Mouse (Mus musculus): ENCODE data around the gene Ptms.

DNA sequence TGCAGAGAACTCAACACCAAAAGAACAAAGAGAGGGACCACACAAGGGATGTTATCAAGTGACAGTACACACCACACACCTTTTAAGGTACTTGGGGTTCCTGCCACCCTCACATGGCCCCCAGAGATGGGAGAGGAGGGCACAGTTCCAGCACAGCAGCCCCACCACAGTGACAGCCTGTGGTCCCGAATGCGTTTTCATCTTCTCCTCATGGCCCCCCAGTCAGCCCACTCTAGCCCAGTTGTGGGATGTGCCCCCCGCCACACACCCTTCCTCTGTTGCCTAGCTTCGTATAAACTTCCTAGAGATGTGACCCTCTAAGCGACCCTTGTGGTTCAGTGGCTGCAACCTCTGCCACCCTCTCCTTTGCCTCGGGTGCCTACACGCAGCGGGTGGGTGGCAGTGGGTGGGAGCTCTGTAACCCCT is 33.9 kb downstream of the Ptms start:
- TF ChIP-seq GATA1 (IDR thresholded peaks at IDR 0.05; ENCODE audit: low read length) (no peak), TAL1 (IDR thresholded peaks at IDR 0.05; ENCODE audit: low read length) (no peak)
